8 mouse cellular contexts compared by ENCODE assay signal in genomic region chr1:135132473-135132872, GRCm38 (mm10). TPM values are rescaled to one million over a fixed set of nuclear protein-coding genes. Genes with fewer than 3 reads are reported as not detected.
DNase-seq lines count a peak whose midpoint lies in the region; ATAC-seq and TF ChIP-seq lines count a peak whose summit lies in the region.

Gene Ptpn7, plus strand, starts transcription at chr1:135132700.

- no peaks in the 10 kb centered on the region for H3K27me3 ChIP-seq in midbrain, embryonic 14.5 days (ENCODE audit: control insufficient read depth, insufficient read depth, low read length)
- peaks cover 14% of the 10 kb centered on the region; the same call in 1 of the 2 replicates for H3K27me3 ChIP-seq in midbrain, embryonic 13.5 days
- H3K27me3 ChIP-seq in liver, adult 2 months (ENCODE audit: control insufficient read depth, insufficient read depth, low read length): no peaks in the 10 kb centered on the region
- peaks cover 8% of the 10 kb centered on the region; the same call in 1 of the 2 replicates for H3K27me3 ChIP-seq in neural tube, embryonic 15.5 days (replicated peaks)

- H3K4me3 ChIP-seq in midbrain, embryonic 14.5 days (replicated peaks; ENCODE audit: low read depth, low read length): no peak within 1 kb of the TSS
- H3K4me3 ChIP-seq in midbrain, embryonic 13.5 days (replicated peaks): no peak within 1 kb of the TSS
- no peak within 1 kb of the TSS for H3K4me3 ChIP-seq in liver, adult 2 months (ENCODE audit: insufficient read depth, low read depth, low read length)
- H3K4me3 ChIP-seq in neural tube, embryonic 15.5 days (replicated peaks): no peak within 1 kb of the TSS

- no peaks in the 10 kb centered on the region for H3K36me3 ChIP-seq in midbrain, embryonic 14.5 days (ENCODE audit: control insufficient read depth, insufficient read depth, low read length)
- no peaks in the 10 kb centered on the region for H3K36me3 ChIP-seq in midbrain, embryonic 13.5 days
- H3K36me3 ChIP-seq in liver, adult 2 months (ENCODE audit: control insufficient read depth, insufficient read depth, low read length): no peaks in the 10 kb centered on the region
- H3K36me3 ChIP-seq in neural tube, embryonic 15.5 days: no peaks in the 10 kb centered on the region

- WGBS in midbrain, embryonic 14.5 days: 44% methylated on average over 10 of the region's 10 CpGs
- 40% methylated on average over 10 of the region's 10 CpGs for WGBS in midbrain, embryonic 13.5 days
- 19% methylated on average over 10 of the region's 10 CpGs for WGBS in liver, adult 2 months
- WGBS in neural tube, embryonic 15.5 days: 42% methylated on average over 10 of the region's 10 CpGs

- no peak for TF ChIP-seq POLR2A in liver, adult 2 months (IDR thresholded peaks at IDR 0.05; ENCODE audit: extremely low read depth, insufficient read depth, low read length)

- DNase-seq in midbrain, embryonic 14.5 days: peak; percentile 50
- DNase-seq in T-cell, adult 2 months (ENCODE audit: low spot score): peak; percentile 92
- DNase-seq in cerebellum, postnatal 25 days: peak; percentile 68 to 80
- DNase-seq in heart, postnatal 10 days: peak; percentile 79 to 85
- no peak for DNase-seq in liver, adult 2 months (ENCODE audit: extremely low read depth, low read depth, low spot score)
- DNase-seq in thymus, postnatal 4 days: peak; percentile 97

- TF ChIP-seq CTCF in liver, adult 2 months (IDR thresholded peaks at IDR 0.05; ENCODE audit: low read depth, low read length): peak; percentile 65

- no peaks in the 10 kb centered on the region for H3K9me3 ChIP-seq in midbrain, embryonic 14.5 days (ENCODE audit: control insufficient read depth, low read length)
- H3K9me3 ChIP-seq in midbrain, embryonic 13.5 days: no peaks in the 10 kb centered on the region
- no peaks in the 10 kb centered on the region for H3K9me3 ChIP-seq in neural tube, embryonic 15.5 days (replicated peaks)

- no peak within 1 kb of the TSS for H3K27ac ChIP-seq in midbrain, embryonic 14.5 days (replicated peaks; ENCODE audit: low read depth, low read length)
- no peak within 1 kb of the TSS for H3K27ac ChIP-seq in midbrain, embryonic 13.5 days
- no peak within 1 kb of the TSS for H3K27ac ChIP-seq in liver, adult 2 months (replicated peaks; ENCODE audit: insufficient read depth, low read depth, low read length)
- no peak within 1 kb of the TSS for H3K27ac ChIP-seq in neural tube, embryonic 15.5 days (replicated peaks)

- no peak within 1 kb of the TSS for H3K9ac ChIP-seq in midbrain, embryonic 14.5 days (replicated peaks; ENCODE audit: low read length)
- no peak within 1 kb of the TSS for H3K9ac ChIP-seq in midbrain, embryonic 13.5 days (replicated peaks)
- H3K9ac ChIP-seq in liver, adult 2 months (ENCODE audit: low read depth, low read length): no peak within 1 kb of the TSS
- no peak within 1 kb of the TSS for H3K9ac ChIP-seq in neural tube, embryonic 15.5 days (replicated peaks)

- no peaks in the 10 kb centered on the region for H3K79me2 ChIP-seq in liver, adult 2 months (ENCODE audit: control insufficient read depth, insufficient read depth, low read length)

- ATAC-seq in midbrain, embryonic 14.5 days (ENCODE audit: low FRiP score, low TSS enrichment): no peak
- ATAC-seq in midbrain, embryonic 13.5 days: no peak
- 0 out of 2 replicates have a peak, but pooled peaks have one; percentile 45 for ATAC-seq in neural tube, embryonic 15.5 days (ENCODE audit: low FRiP score)

- no peak within 1 kb of the TSS for H3K4me2 ChIP-seq in midbrain, embryonic 14.5 days (ENCODE audit: low read length)
- H3K4me2 ChIP-seq in midbrain, embryonic 13.5 days (replicated peaks): no peak within 1 kb of the TSS
- no peak within 1 kb of the TSS for H3K4me2 ChIP-seq in neural tube, embryonic 15.5 days

- intact Hi-C loops in heart, postnatal 10 days (cut with DNase I): no loop called here

- H3K4me1 ChIP-seq in midbrain, embryonic 14.5 days (ENCODE audit: control insufficient read depth, insufficient read depth, low read length): no peaks in the 10 kb centered on the region
- peaks cover 7% of the 10 kb centered on the region for H3K4me1 ChIP-seq in midbrain, embryonic 13.5 days (replicated peaks)
- H3K4me1 ChIP-seq in liver, adult 2 months (ENCODE audit: control insufficient read depth, insufficient read depth, low read length): no peaks in the 10 kb centered on the region
- H3K4me1 ChIP-seq in neural tube, embryonic 15.5 days: no peaks in the 10 kb centered on the region

RNA-seq across cellular contexts. Expression of gene Ptpn7, which starts in this region (rescaled TPM):
- polyA plus RNA-seq in midbrain, embryonic 14.5 days (2014; fragmentation: Nextera tagmentation; extraction: Ambion mirVana): 0.27 and 0.62 TPM in 2 replicates
- 0.46 and 0.51 TPM in 2 replicates for polyA plus RNA-seq in midbrain, embryonic 13.5 days (2015; fragmentation: Nextera tagmentation; extraction: Ambion mirVana)
- under 1 TPM; 0.60 to 0.82 TPM for total RNA-seq in heart, postnatal 10 days (2021)
- 0.28 and 0.54 TPM in 2 replicates for total RNA-seq in liver, adult 2 months (2014; rRNA removed)
- polyA plus RNA-seq in liver, adult 2 months (2012; rRNA removed): 0.44 and 1.4 TPM in 2 replicates
- polyA plus RNA-seq in neural tube, embryonic 15.5 days (2015; fragmentation: Nextera tagmentation; extraction: Ambion mirVana): 0.36 and 15.5 TPM in 2 replicates

Comparison
In these comparisons a context has a peak if more than half of its experiments do, and no peak if none do; other contexts are left out.
1. Peak in DNase-seq in midbrain, embryonic 14.5 days; RNA of the gene not detected or under 1 TPM.
2. Peak in DNase-seq in heart, postnatal 10 days; RNA of the gene not detected or under 1 TPM.